Mouse (Mus musculus) thymus, adult 2 months (tissue): ENCODE measurements around the gene Ran.

Experiments used
- CTCF ChIP-seq: fragments of 200-500 bp; IDR thresholded peaks from 2 replicates; pipeline ENCODE4 v1.5.1; 2012; ENCODE audit warnings: mild to moderate bottlenecking, control low read depth, low read length, moderate library complexity, borderline replicate concordance; ENCODE audit not compliant: control insufficient read depth, poor library complexity, insufficient read depth; ENCODE audit errors: extremely low read depth
- POLR2A ChIP-seq: fragments of 200-500 bp; IDR thresholded peaks from 2 replicates; pipeline ENCODE4 v1.6.1; 2012; ENCODE audit warnings: mild to moderate bottlenecking, low read length, control low read depth, moderate library complexity; ENCODE audit not compliant: control insufficient read depth, poor library complexity, insufficient read depth; ENCODE audit errors: extremely low read depth

- TF ChIP-seq POLR2A: no peak
- TF ChIP-seq CTCF: no peak
Measured at GRCm38 (mm10) chr5:129026637-129027036, 6.8 kb downstream of the Ran start.
